Comparison of ENCODE assay signal across 8 mouse cellular contexts in the genomic region with DNA sequence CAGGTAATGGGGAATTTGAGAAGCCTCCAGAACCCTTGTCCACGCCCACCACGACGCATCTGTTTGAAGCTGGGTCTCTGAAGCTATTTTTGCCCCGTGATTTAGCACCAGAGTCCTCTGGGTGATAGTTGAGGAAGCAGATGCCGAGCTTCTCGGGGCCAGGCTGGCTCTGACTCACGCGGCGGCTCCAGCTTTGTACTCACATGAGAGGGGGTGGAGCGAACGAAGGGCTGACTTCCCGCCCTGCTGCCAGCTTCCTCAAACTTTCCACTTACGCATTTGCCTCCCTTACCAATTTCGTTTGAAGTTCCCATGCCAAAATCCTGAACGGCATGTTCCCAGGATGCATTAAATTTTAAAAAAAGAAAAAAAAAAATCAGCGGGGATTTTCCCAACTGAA.
DNase-seq lines count a peak whose midpoint lies in the region; ATAC-seq lines count a peak whose summit lies in the region.

No protein-coding gene starts in this region.

- DNase-seq in CD8-positive naive resting alpha-beta T cell, adult 2 months (ENCODE audit: low read depth in 2 of 2, low spot score in 2 of 2) = peak; percentile 52 to 64
- peak; percentile 92 to 93 for DNase-seq in adrenal gland, postnatal 36 days
- peak; percentile 22 to 41 for DNase-seq in layer of hippocampus, postnatal 10 days (ENCODE audit: low spot score in 2 of 2)
- DNase-seq in lung, postnatal 36 days = peak; percentile 93
- peak; percentile 74 for DNase-seq in ovary, postnatal 36 days (ENCODE audit: low spot score)
- peak; percentile 84 for DNase-seq in thymus, postnatal 25 days

- ATAC-seq in frontal cortex, adult (ENCODE audit: low TSS enrichment) = peak; percentile 64
- ATAC-seq in hematopoietic stem cell, adult 5-6 weeks (replicated peaks in 1 of 2; ENCODE audit: insufficient read depth in 1 of 2, low FRiP score in 2 of 2, low TSS enrichment in 1 of 2, low read depth in 1 of 2, poor library complexity in 2 of 2, severe bottlenecking in 2 of 2) = peak; percentile 97 to 99

Comparison
In these comparisons a context has a peak if more than half of its experiments do, and no peak if none do; other contexts are left out.
1. Peak in every context shown above with its lines: DNase-seq and ATAC-seq.
2. DNase-seq: peak in every context shown above with its lines; median percentile 93 in lung, postnatal 36 days; 92 in adrenal gland, postnatal 36 days; 84 in thymus, postnatal 25 days; 74 in ovary, postnatal 36 days; 58 in CD8-positive naive resting alpha-beta T cell, adult 2 months; 32 in layer of hippocampus, postnatal 10 days.